Mouse (Mus musculus) embryonic facial prominence, embryonic 13.5 days (tissue): Measurements from ENCODE around the gene Rdh1. TPM values are rescaled to one million over a fixed set of nuclear protein-coding genes. Genes with fewer than 3 reads are reported as not detected.

Experiments used
- ATAC-seq: fragments of 200-750 bp; cut with Nextera tagmentation; 2 replicates; pipeline ENCODE4 v1.8.0; 2017; ENCODE audit warnings: low read depth; ENCODE audit not compliant: insufficient number of reproducible peaks, insufficient read depth, low FRiP score, low TSS enrichment
- H3K27ac ChIP-seq: fragments of 300-500 bp; sonication (generic); 2 replicates; pipeline ENCODE4 v1.5.1; 2015; ENCODE audit warnings: moderate library complexity, mild to moderate bottlenecking, inconsistent platforms
- H3K27me3 ChIP-seq: fragments of 300-500 bp; sonication (generic); 2 replicates; pipeline ENCODE4 v1.6.1; 2015; ENCODE audit warnings: mild to moderate bottlenecking, inconsistent platforms
- H3K36me3 ChIP-seq: fragments of 300-500 bp; sonication (generic); 2 replicates; pipeline ENCODE4 v1.6.1; 2015; ENCODE audit warnings: mild to moderate bottlenecking, inconsistent platforms
- H3K4me1 ChIP-seq: fragments of 300-500 bp; sonication (generic); 2 replicates; pipeline ENCODE4 v1.6.1; 2015; ENCODE audit warnings: inconsistent platforms
- H3K4me2 ChIP-seq: fragments of 300-500 bp; sonication (generic); 2 replicates; pipeline ENCODE4 v1.6.1; 2015; ENCODE audit warnings: moderate library complexity, mild to moderate bottlenecking, inconsistent platforms
- H3K4me3 ChIP-seq: fragments of 300-500 bp; sonication (generic); 2 replicates; pipeline ENCODE4 v1.5.1; 2015; ENCODE audit warnings: mild to moderate bottlenecking, inconsistent platforms
- H3K9ac ChIP-seq: fragments of 300-500 bp; sonication (generic); 2 replicates; pipeline ENCODE4 v1.6.1; 2015; ENCODE audit warnings: mild to moderate bottlenecking, inconsistent platforms
- H3K9me3 ChIP-seq: fragments of 300-500 bp; sonication (generic); 2 replicates; pipeline ENCODE4 v1.6.1; 2016; ENCODE audit warnings: inconsistent platforms
- WGBS: fragments of 180-500 bp; shearing (Covaris S2); methylation state at CpG from one replicate; pipeline ENCODE4 v1.1.7; 2015; ENCODE audit warnings: mixed read lengths; 5-methylcytosine and 5-hydroxymethylcytosine counted together
- polyA plus RNA-seq: library from polyadenylated mRNA; unstranded; fragments of >200 nt; fragmentation: Nextera tagmentation; extraction: Ambion mirVana; gene quantifications from 2 replicates; pipeline ENCODE4 v1.2.1, GENCODE M21; 2015

Gene Rdh1
- polyA plus RNA-seq = 0.06 TPM in 1 of 2 replicates, not detected in the other

DNA sequence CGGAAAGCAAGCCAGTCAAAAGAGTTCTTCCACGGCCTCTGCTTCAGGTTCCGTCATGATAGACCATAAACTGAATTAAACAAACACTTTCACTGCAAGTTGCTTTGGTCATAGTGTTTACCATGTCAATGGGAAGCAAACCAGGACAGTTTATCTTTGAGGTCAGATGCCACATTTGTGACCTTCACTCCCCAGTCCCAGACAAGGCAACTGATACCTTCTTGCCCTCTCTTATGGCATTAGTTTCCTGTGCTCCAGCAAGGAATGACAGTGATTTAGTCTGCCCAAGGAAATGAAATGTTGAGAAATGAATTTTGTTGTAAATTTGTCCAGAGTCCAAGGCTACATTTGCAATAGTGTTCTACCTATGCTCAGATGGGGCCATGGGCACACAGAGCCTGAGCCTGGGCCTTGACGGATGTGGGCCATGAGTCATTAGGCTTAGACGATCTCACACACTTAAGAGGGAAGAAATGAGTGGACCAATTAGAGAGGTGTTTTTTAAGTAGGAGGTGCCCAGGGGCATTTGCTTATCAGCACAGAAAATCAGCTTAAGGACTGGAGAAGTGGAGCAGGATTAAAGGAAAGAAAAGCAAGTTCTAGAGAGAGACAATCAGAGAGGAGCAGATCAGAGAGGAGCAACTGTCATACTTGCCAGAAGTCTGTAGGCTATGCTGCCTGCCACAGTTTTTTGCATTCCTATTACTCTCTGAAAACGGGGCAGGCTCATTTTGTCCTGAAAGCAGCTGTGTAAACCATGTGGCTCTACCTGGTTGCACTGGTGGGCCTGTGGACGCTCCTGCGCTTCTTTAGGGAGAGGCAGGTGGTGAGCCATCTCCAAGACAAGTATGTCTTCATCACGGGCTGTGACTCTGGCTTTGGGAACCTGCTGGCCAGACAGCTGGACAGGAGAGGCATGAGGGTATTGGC lies at the start of gene Rdh1, which contains the start of gene Rdh16f1:
Rdh1 (plus strand) TSS at position 541 of the 930 bp plus-strand sequence.
Rdh16f1 (plus strand) TSS at position 607 of the 930 bp plus-strand sequence.
- Histone ChIP-seq H3K4me1 (no peaks in the 10 kb centered on the region), H3K4me3 (no peak within 1 kb of the TSS), H3K4me2 (no peak within 1 kb of the TSS), H3K9me3 (no peaks in the 10 kb centered on the region), H3K36me3 (no peaks in the 10 kb centered on the region), H3K27me3 (no peaks in the 10 kb centered on the region), H3K9ac (no peak within 1 kb of the TSS), H3K27ac (no peak within 1 kb of the TSS)
- 64% methylated on average over 9 of the region's 9 CpGs for WGBS
- no peak for ATAC-seq

DNA sequence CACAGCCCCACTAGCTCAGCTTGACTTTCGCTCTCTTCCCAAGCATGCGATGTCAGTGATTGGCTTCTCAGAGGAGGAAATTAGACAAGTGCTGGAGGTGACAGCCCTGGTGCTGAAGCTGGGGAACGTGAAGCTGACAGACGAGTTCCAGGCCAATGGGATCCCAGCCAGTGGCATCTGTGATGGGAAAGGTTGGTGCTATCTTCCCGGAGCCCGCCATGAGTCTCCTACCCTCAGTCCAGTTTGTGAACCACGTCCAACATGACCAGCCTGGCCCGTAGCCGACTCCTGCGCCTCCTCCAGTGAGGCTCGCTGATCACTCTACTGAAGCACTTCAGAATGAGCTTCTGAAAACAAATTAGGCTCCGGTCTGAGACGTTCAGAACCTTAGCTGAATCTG lies 49.2 kb upstream of the Rdh1 start:
- 78% methylated on average over 13 of the region's 13 CpGs for WGBS
- no peak overlapping the region for H3K4me3 ChIP-seq
- no peaks in the 10 kb centered on the region for H3K36me3 ChIP-seq
- ATAC-seq = no peak
- H3K27ac ChIP-seq = no peak overlapping the region
- H3K9ac ChIP-seq = no peak overlapping the region
- no peaks in the 10 kb centered on the region for H3K9me3 ChIP-seq
- no peak overlapping the region for H3K4me2 ChIP-seq
- no peaks in the 10 kb centered on the region for H3K27me3 ChIP-seq
- H3K4me1 ChIP-seq = peaks cover 16% of the 10 kb centered on the region

- Histone ChIP-seq H3K27me3 (no peaks in the 10 kb centered on the region), H3K4me2 (no peak overlapping the region), H3K9me3 (no peaks in the 10 kb centered on the region), H3K4me3 (no peak overlapping the region), H3K9ac (no peak overlapping the region), H3K27ac (0 out of 2 replicates have a peak overlapping the region, but pooled peaks have one; percentile 12), H3K4me1 (peaks cover 16% of the 10 kb centered on the region), H3K36me3 (no peaks in the 10 kb centered on the region)
- no peak for ATAC-seq
- 34% methylated on average over 6 of the region's 6 CpGs for WGBS
These were observed 46.8 kb upstream of the Rdh1 start for GRCm38 (mm10) chr10:127712736-127713135.

GRCm38 (mm10) chr10:127721671-127722418 lies 37.7 kb upstream of the Rdh1 start:
- no peak for ATAC-seq
- no peak overlapping the region for H3K27ac ChIP-seq

GRCm38 (mm10) chr10:127724178-127724577 lies 35.3 kb upstream of the Rdh1 start, which contains the start of gene Tac2:
Gene Tac2 (plus strand): TSS chr10:127724478.
- no peaks in the 10 kb centered on the region for H3K36me3 ChIP-seq
- no peak within 1 kb of the TSS for H3K9ac ChIP-seq
- no peaks in the 10 kb centered on the region for H3K9me3 ChIP-seq
- H3K4me2 ChIP-seq = no peak within 1 kb of the TSS
- peaks cover 68% of the 10 kb centered on the region for H3K27me3 ChIP-seq
- H3K4me3 ChIP-seq = no peak within 1 kb of the TSS
- peaks cover 16% of the 10 kb centered on the region for H3K4me1 ChIP-seq
- H3K27ac ChIP-seq = no peak within 1 kb of the TSS
- WGBS = 72% methylated on average over 3 of the region's 3 CpGs
- ATAC-seq = no peak

More at GRCm38 (mm10) chr10:127721671-127722418, 37.7 kb upstream of the Rdh1 start:
- WGBS = 6% methylated on average over 20 of the region's 20 CpGs
- H3K27me3 ChIP-seq = peaks cover 46% of the 10 kb centered on the region
- H3K4me2 ChIP-seq = peak overlapping the region; percentile 44
- H3K4me1 ChIP-seq = peaks cover 23% of the 10 kb centered on the region
- H3K9ac ChIP-seq = peak overlapping the region; percentile 33; the same call in 1 of the 2 replicates
- peak overlapping the region; percentile 19 for H3K4me3 ChIP-seq
- no peaks in the 10 kb centered on the region for H3K9me3 ChIP-seq
- H3K36me3 ChIP-seq = no peaks in the 10 kb centered on the region

DNA sequence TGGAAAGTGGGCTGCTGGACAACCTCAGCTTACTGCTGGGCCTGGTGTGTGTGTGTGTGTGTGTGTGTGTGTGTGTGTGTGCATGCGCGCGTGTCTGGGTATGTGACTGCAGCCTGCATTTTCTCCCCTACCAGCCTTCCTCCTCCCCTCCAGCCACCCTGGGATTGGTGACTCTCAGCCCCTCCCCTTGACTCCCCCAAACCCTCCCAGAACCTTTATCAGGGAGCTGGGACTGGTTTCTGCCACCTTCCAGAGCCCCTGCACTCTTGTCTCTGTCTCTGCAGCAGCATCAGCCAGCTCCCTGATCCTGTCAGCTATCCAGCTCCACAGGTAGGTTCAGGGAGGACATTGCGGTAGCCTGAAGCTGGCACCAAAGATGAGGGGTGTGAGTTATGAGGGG lies 34.4 kb upstream of the Rdh1 start:
- Histone ChIP-seq H3K36me3 (no peaks in the 10 kb centered on the region), H3K27me3 (peaks cover 72% of the 10 kb centered on the region), H3K27ac (no peak overlapping the region), H3K9ac (no peak overlapping the region), H3K4me3 (no peak overlapping the region), H3K4me1 (peaks cover 16% of the 10 kb centered on the region), H3K9me3 (no peaks in the 10 kb centered on the region), H3K4me2 (no peak overlapping the region)
- WGBS = 87% methylated on average over 4 of the region's 4 CpGs
- ATAC-seq = no peak

GRCm38 (mm10) chr10:127728437-127728836 lies 31.1 kb upstream of the Rdh1 start:
- H3K4me1 ChIP-seq = no peaks in the 10 kb centered on the region
- no peak for ATAC-seq
- no peak overlapping the region for H3K4me3 ChIP-seq
- no peaks in the 10 kb centered on the region for H3K9me3 ChIP-seq
- WGBS = 68% methylated on average over 8 of the region's 8 CpGs
- no peak overlapping the region for H3K4me2 ChIP-seq
- peaks cover 54% of the 10 kb centered on the region for H3K27me3 ChIP-seq
- no peaks in the 10 kb centered on the region for H3K36me3 ChIP-seq
- H3K27ac ChIP-seq = no peak overlapping the region
- H3K9ac ChIP-seq = no peak overlapping the region

DNA sequence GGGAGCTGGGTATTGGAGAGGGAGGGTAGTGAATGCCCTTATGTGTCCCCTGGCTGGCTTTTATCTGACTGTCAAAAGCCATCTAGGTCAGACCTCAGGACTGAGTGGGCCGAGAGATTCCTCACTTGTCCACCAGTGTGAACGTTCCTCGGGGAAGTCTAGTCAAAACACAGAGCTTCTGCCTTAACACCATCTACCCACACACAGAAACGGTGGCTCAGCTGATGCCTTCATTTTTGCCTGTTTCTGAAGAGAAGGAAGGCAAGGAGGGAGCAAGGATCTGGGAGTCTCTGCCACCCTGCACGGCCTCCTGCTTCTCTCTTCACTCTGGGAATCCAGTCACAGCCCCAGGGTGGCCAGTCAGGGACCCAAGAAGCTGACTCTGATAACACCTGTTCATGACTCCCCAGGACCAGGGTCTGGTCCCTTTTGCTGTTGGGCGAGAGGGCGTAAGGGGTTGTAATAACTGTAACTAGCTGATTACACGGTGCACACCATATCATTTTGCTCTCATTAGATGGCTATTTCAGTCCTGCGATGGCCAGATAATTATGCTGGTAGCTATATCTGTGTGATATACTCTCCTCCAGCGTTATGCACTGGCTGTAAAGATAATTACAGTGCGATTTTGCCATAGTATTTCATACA lies 29.1 kb upstream of the Rdh1 start:
- Histone ChIP-seq H3K36me3 (no peaks in the 10 kb centered on the region), H3K27ac (no peak overlapping the region), H3K9me3 (no peaks in the 10 kb centered on the region), H3K9ac (no peak overlapping the region), H3K4me2 (no peak overlapping the region), H3K4me3 (no peak overlapping the region), H3K27me3 (peaks cover 52% of the 10 kb centered on the region), H3K4me1 (no peaks in the 10 kb centered on the region; the same call in 1 of the 2 replicates)
- ATAC-seq = no peak
- WGBS = 48% methylated on average over 11 of the region's 11 CpGs

GRCm38 (mm10) chr10:127730933-127731310 lies 28.6 kb upstream of the Rdh1 start:
- Histone ChIP-seq H3K4me2 (no peak overlapping the region), H3K9me3 (no peaks in the 10 kb centered on the region), H3K4me3 (no peak overlapping the region), H3K27me3 (peaks cover 46% of the 10 kb centered on the region), H3K36me3 (no peaks in the 10 kb centered on the region), H3K9ac (no peak overlapping the region), H3K27ac (no peak overlapping the region), H3K4me1 (no peaks in the 10 kb centered on the region; the same call in 1 of the 2 replicates)
- 26% methylated on average over 9 of the region's 9 CpGs for WGBS
- ATAC-seq = no peak

DNA sequence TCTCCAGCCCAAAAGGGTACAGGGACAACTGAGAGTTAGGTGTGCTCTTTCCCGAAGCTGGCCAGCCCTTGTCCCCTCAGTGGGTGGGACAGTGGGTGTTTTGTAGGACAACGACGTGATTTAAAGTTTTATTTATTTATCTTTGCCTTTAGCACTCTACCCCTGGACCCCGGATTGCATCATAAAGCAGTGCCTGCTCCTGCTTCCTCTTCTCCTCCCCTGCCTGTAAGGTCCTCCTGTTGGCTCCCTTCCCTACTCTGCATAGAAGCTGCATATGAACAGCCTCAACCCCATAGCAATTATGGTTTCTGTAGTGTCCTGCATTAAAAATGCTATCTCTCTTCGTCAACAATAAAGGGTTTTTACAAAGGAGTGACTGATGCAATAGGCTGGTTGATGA lies 28.1 kb upstream of the Rdh1 start:
- no peak for ATAC-seq
- no peaks in the 10 kb centered on the region; the same call in 1 of the 2 replicates for H3K4me1 ChIP-seq
- no peak overlapping the region for H3K4me2 ChIP-seq
- H3K27me3 ChIP-seq = peaks cover 45% of the 10 kb centered on the region
- H3K9ac ChIP-seq = no peak overlapping the region
- no peaks in the 10 kb centered on the region for H3K36me3 ChIP-seq
- no peaks in the 10 kb centered on the region for H3K9me3 ChIP-seq
- no peak overlapping the region for H3K27ac ChIP-seq
- WGBS = 37% methylated on average over 5 of the region's 5 CpGs
- no peak overlapping the region for H3K4me3 ChIP-seq

- H3K9me3 ChIP-seq = no peaks in the 10 kb centered on the region
- no peaks in the 10 kb centered on the region; the same call in 1 of the 2 replicates for H3K4me1 ChIP-seq
- no peak overlapping the region for H3K9ac ChIP-seq
- H3K27ac ChIP-seq = no peak overlapping the region
- ATAC-seq = no peak
- H3K36me3 ChIP-seq = no peaks in the 10 kb centered on the region
- WGBS = 39% methylated on average over 5 of the region's 5 CpGs
- no peak overlapping the region for H3K4me3 ChIP-seq
- H3K4me2 ChIP-seq = no peak overlapping the region
- H3K27me3 ChIP-seq = peaks cover 19% of the 10 kb centered on the region
These were observed 25.1 kb upstream of the Rdh1 start for GRCm38 (mm10) chr10:127734434-127734833.
